ENCODE assay signal across 8 mouse cellular contexts in genomic region chr1:134290909-134291308, GRCm38 (mm10). TPM values are rescaled to one million over a fixed set of nuclear protein-coding genes. Genes with fewer than 3 reads are reported as not detected.
DNase-seq lines count a peak whose midpoint lies in the region.

No protein-coding gene starts in this region.

- peak; percentile 42 for DNase-seq in adrenal gland, postnatal 10 days
- no peak for DNase-seq in adrenal gland, adult 2 months
- peak; percentile 21 for DNase-seq in urinary bladder, postnatal 14 days (ENCODE audit: low spot score)
- DNase-seq in urinary bladder, postnatal 25 days (ENCODE audit: low spot score): no peak
- DNase-seq in kidney, adult 9 months: peak; percentile 56
- DNase-seq in testis, postnatal 14 days (ENCODE audit: low spot score): peak; percentile 53
- no peak for DNase-seq in spleen, postnatal 4 days (ENCODE audit: low spot score in 2 of 2)
- DNase-seq in frontal cortex, postnatal 14 days (ENCODE audit: low spot score in 2 of 2): no peak

RNA-seq across cellular contexts. Expression of gene Myog, which starts 1.1 kb away (rescaled TPM):
- 1 to 10 TPM; 2.0 to 9.6 TPM for total RNA-seq in adrenal gland, postnatal 10 days (2021)
- not detected for total RNA-seq in adrenal gland, adult 2 months (2021)
- not detected in 2 replicates for polyA plus RNA-seq in adrenal gland, adult 2 months (2012; rRNA removed)

RNA-seq across cellular contexts. Expression of gene Ppfia4, which starts 41.8 kb away (rescaled TPM):
- total RNA-seq in adrenal gland, postnatal 10 days (2021): 1 to 10 TPM; 1.5 to 3.0 TPM
- total RNA-seq in adrenal gland, adult 2 months (2021): 1 to 10 TPM in 1 of 2 experiments, under 1 TPM in 1; 0.86 to 1.5 TPM
- polyA plus RNA-seq in adrenal gland, adult 2 months (2012; rRNA removed): 6.8 and 8.0 TPM in 2 replicates

RNA-seq across cellular contexts. Expression of gene Adora1, which starts 55.7 kb away (rescaled TPM):
- 10 to 100 TPM; 70.4 to 83.0 TPM for total RNA-seq in adrenal gland, postnatal 10 days (2021)
- total RNA-seq in adrenal gland, adult 2 months (2021): 100 to 1,000 TPM; 110 to 198 TPM
- 180 and 209 TPM in 2 replicates for polyA plus RNA-seq in adrenal gland, adult 2 months (2012; rRNA removed)

Comparison
In these comparisons a context has a peak if more than half of its experiments do, and no peak if none do; other contexts are left out.
1. DNase-seq: peak in adrenal gland, postnatal 10 days (single experiment), urinary bladder, postnatal 14 days (single experiment), kidney, adult 9 months (single experiment) and testis, postnatal 14 days (single experiment); none in adrenal gland, adult 2 months (single experiment), urinary bladder, postnatal 25 days (single experiment), spleen, postnatal 4 days (0 of 2) and frontal cortex, postnatal 14 days (0 of 2).